Mouse (Mus musculus): ENCODE results near the gene Fbxw8. TPM values are rescaled to one million over a fixed set of nuclear protein-coding genes. Genes with fewer than 3 reads are reported as not detected.
A peak's percentile ranks its signal among the peaks of the same experiment; 100 is the strongest.

The Fbxw8 gene
- polyA plus RNA-seq, 1 experiment from 2014 or later = 7.1 TPM

DNA sequence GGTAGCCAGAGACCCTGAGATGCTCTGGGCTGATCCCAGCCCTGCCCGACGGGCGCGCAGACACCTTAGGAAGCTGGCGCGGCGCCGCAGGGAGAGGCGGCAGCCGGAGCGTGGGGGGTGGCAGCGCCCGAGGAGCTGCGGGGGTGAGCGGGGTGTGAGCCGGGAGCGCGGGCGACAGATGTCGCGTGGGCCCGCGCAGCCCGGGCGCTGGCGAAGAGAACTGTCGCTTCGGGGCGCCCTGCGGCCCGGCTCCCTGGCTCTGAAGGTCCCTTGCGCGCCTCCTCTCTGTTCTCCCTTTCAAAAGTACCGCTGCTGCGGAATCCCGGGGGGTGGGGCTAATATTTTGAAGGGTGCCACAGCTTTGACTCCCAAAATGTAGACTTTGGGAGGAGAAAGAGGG lies 16.4 kb upstream of the Fbxw8 start:
- no peak overlapping the region for H3K27ac ChIP-seq (ENCODE audit: low read depth)
- peaks cover 4% of the 10 kb centered on the region; the same call in 1 of the 2 replicates for H3K9me3 ChIP-seq (ENCODE audit: low read length)
- ATAC-seq (no peak), DNase-seq (no peak)
- under 1% methylated on average over 36 of the region's 36 CpGs for WGBS (ENCODE audit: insufficient replicate concordance)
- H3K4me3 ChIP-seq (ENCODE audit: low read depth, low read length) = peak overlapping the region; percentile 42
- H3K27me3 ChIP-seq (ENCODE audit: insufficient read depth, low read length) = peaks cover 75% of the 10 kb centered on the region
- peak overlapping the region; percentile 69 for H3K4me2 ChIP-seq (ENCODE audit: low read depth, low read length)
- peaks cover 13% of the 10 kb centered on the region for H3K4me1 ChIP-seq (ENCODE audit: insufficient read depth)
- H3K36me3 ChIP-seq (replicated peaks; ENCODE audit: insufficient read depth, low read length) = no peaks in the 10 kb centered on the region
- no peak for TF ChIP-seq CTCF (IDR thresholded peaks at IDR 0.05; ENCODE audit: low read depth)
- H3K9ac ChIP-seq (replicated peaks) = no peak overlapping the region

DNA sequence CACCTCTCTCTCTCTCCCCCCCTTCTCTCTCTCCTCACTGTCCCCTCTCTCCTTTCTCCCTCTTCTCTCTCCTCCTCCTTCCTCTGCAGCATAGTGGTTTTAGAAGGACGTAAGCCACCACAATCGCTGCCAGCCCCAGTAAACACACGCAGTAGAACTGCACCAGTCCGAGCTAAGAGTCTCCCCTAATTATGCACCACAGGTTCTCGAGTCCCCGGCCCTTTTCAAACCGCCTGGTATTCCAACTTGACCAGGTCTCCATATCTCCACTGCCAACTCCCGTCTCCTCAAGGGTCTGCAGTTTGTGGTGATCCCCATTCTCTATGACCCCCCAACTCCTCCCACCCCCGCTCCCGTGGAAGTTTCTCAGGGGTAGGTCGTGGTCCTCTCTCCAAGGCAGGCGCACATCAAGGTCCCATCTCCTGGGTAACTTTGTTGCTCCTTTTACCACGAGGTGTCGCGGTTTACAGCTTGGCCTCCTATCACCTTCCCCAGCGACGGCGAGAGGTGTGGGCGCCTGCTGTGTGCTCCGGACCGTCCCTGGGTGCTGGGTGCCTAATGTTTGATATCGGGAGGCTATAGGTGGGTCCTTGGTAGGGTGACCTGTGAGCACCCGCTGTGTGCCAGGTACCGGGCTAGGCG lies 15.7 kb upstream of the Fbxw8 start:
- Histone ChIP-seq H3K36me3 (replicated peaks; ENCODE audit: insufficient read depth, low read length) (no peaks in the 10 kb centered on the region), H3K4me2 (ENCODE audit: low read depth, low read length) (peak overlapping the region; percentile 69), H3K9ac (replicated peaks) (no peak overlapping the region), H3K4me1 (ENCODE audit: insufficient read depth) (peaks cover 13% of the 10 kb centered on the region), H3K4me3 (ENCODE audit: low read depth, low read length) (peak overlapping the region; percentile 42; the same call in 1 of the 2 replicates), H3K27ac (ENCODE audit: low read depth) (no peak overlapping the region), H3K27me3 (ENCODE audit: insufficient read depth, low read length) (peaks cover 75% of the 10 kb centered on the region), H3K9me3 (ENCODE audit: low read length) (peaks cover 4% of the 10 kb centered on the region; the same call in 1 of the 2 replicates)
- DNase-seq (peak; percentile 24), ATAC-seq (no peak)
- 2% methylated on average over 25 of the region's 25 CpGs for WGBS (ENCODE audit: insufficient replicate concordance)
- peak; percentile 34 for TF ChIP-seq CTCF (IDR thresholded peaks at IDR 0.05; ENCODE audit: low read depth)
- TF ChIP-seq EP300 (IDR thresholded peaks at IDR 0.05; ENCODE audit: low read depth) = no peak

DNA sequence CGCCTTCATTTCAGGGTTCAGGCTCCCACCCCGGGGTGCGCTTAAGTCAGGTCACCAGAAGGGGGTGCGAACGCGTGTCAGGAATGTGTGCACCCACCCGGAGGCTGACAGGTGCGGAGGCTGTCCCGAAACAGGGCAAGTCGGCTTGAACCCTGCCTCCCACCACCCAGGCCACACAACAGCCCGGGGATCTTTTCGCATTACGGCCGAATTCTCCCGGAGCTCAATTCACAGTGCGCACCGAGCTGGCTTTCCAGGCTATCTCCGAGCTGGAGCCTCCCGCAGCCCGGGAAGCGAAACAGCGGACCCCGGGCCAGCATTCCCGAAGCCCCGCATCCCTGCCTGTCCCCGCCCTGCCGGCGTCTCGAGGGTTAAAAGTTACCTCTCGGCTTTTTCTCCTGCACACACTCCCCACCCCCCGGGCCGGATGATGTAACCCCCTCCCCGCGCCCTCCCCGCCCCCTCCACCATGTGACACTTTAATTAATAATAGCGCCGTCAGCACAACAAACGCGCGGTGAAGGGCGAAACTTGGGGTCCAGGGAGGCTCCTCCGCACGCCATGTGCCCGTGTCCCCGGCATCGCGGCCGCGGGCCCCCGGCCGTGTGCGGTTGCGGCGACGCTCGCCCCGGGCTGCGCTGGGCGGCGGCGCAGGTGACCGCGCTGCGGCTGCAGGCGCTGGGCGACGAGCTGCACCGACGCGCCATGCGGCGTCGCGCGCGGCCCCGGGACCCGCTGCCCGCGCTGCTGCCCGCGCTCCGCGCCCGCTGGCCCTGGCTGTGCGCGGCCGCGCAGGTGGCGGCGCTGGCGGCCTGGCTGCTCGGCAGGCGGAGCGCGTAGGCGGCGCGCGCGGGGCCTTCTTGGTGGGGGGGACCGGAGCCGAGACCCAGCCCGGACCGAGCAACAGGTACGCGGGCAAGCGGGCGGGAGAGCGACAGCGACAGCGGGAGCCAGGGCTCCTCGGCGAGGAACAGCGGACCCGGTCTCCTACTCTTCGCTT lies 14.3 kb upstream of the Fbxw8 start:
- no peak overlapping the region for H3K9ac ChIP-seq (replicated peaks)

DNA sequence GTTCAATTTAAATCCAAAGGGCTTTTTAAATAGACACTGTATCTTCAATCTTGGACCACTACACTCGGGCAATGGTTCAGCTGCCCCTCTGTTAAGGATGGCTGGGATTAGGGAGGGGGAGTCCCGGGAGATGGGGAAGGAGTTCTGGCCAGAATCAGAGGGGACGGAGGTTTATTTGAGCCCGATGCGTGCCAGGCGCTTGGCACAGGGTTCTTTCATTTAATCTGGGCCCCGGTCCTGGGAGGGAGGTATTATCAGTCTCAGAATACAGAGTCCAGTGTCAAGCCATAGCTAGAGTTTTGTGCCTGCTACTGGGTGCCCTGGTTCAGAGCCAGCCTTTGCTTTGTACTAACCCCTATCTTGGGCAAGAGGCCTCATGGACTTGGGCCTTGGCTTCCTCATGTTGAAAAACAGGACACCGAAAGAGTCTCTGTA lies 12.3 kb upstream of the Fbxw8 start:
- no peak overlapping the region for H3K4me2 ChIP-seq (ENCODE audit: low read depth, low read length)
- WGBS (ENCODE audit: insufficient replicate concordance) = 63% methylated on average over 8 of the region's 8 CpGs
- no peak overlapping the region for H3K9ac ChIP-seq (replicated peaks)
- peaks cover 13% of the 10 kb centered on the region for H3K4me1 ChIP-seq (ENCODE audit: insufficient read depth)
- no peak overlapping the region for H3K4me3 ChIP-seq (ENCODE audit: low read depth, low read length)
- H3K27ac ChIP-seq (ENCODE audit: low read depth) = no peak overlapping the region
- DNase-seq (no peak), ATAC-seq (no peak)
- H3K36me3 ChIP-seq (replicated peaks; ENCODE audit: insufficient read depth, low read length) = no peaks in the 10 kb centered on the region
- TF ChIP-seq EP300 (IDR thresholded peaks at IDR 0.05; ENCODE audit: low read depth) (no peak), CTCF (IDR thresholded peaks at IDR 0.05; ENCODE audit: low read depth) (no peak)
- peaks cover 56% of the 10 kb centered on the region for H3K27me3 ChIP-seq (ENCODE audit: insufficient read depth, low read length)
- H3K9me3 ChIP-seq (ENCODE audit: low read length) = no peaks in the 10 kb centered on the region

More for the DNA sequence above, 14.3 kb upstream of the Fbxw8 start:
- TF ChIP-seq CTCF (IDR thresholded peaks at IDR 0.05; ENCODE audit: low read depth) (no peak), EP300 (IDR thresholded peaks at IDR 0.05; ENCODE audit: low read depth) (no peak)
- Histone ChIP-seq H3K4me3 (ENCODE audit: low read depth, low read length) (peak overlapping the region; percentile 24), H3K4me1 (ENCODE audit: insufficient read depth) (peaks cover 13% of the 10 kb centered on the region), H3K27ac (ENCODE audit: low read depth) (no peak overlapping the region), H3K9me3 (ENCODE audit: low read length) (no peaks in the 10 kb centered on the region), H3K36me3 (replicated peaks; ENCODE audit: insufficient read depth, low read length) (no peaks in the 10 kb centered on the region), H3K27me3 (ENCODE audit: insufficient read depth, low read length) (peaks cover 68% of the 10 kb centered on the region), H3K4me2 (ENCODE audit: low read depth, low read length) (peak overlapping the region; percentile 72)
- ATAC-seq = peak; percentile 29; the same call in 1 of the 2 replicates
- DNase-seq = peak; percentile 28
- 2% methylated on average over 88 of the region's 117 CpGs for WGBS (ENCODE audit: insufficient replicate concordance)

DNA sequence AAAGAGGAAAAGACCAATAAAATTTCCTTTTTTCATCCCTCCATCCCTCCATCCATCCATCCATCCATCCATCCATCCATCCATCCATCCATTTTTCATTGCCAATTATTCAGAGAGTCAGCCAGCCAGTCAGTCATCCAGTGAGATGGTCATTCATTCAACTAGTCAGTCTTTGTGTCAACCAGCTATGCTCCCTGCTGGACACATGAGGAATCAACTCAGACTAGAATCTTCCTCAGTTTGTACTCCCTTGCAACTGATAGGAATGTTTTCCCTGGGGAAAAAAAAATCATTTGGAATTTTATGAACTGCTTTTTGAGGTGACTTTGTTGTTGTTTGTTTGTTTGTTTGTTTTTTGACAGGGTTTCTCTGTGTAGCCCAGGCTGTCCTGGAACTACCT lies 10.2 kb upstream of the Fbxw8 start:
- TF ChIP-seq EP300 (IDR thresholded peaks at IDR 0.05; ENCODE audit: low read depth) = no peak
- peak; percentile 23; the same call in 1 of the 2 replicates for TF ChIP-seq CTCF (IDR thresholded peaks at IDR 0.05; ENCODE audit: low read depth)
- Histone ChIP-seq H3K36me3 (replicated peaks; ENCODE audit: insufficient read depth, low read length) (no peaks in the 10 kb centered on the region), H3K4me2 (ENCODE audit: low read depth, low read length) (no peak overlapping the region), H3K9me3 (ENCODE audit: low read length) (no peaks in the 10 kb centered on the region), H3K9ac (replicated peaks) (no peak overlapping the region), H3K27ac (ENCODE audit: low read depth) (no peak overlapping the region), H3K4me3 (ENCODE audit: low read depth, low read length) (no peak overlapping the region), H3K4me1 (ENCODE audit: insufficient read depth) (peaks cover 6% of the 10 kb centered on the region), H3K27me3 (ENCODE audit: insufficient read depth, low read length) (peaks cover 47% of the 10 kb centered on the region)
- ATAC-seq (no peak), DNase-seq (no peak)

DNA sequence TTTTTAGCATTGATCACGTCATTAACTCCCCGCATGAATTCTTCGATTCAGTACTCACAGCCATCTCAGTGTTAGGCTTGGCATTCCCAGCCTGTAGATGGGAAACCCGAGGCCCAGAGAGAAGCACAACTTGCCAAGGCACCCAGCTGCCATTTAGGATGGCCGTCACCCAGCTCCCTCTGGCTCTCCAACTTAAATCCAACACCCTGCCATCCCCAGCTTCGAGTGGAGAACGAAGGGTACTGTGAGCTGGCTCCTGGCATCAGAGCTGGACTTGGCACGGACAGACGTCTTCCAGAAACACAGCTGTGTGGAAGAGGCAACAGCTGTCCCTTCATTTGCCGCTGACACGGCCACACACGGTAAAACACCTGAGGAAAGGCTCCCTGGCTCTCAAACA lies 9.3 kb upstream of the Fbxw8 start, which contains the start of gene Hrk:
Hrk (plus strand) TSS at position 68 of the 400 bp plus-strand sequence.
- H3K4me3 ChIP-seq (ENCODE audit: low read depth, low read length) = no peak within 1 kb of the TSS
- DNase-seq (no peak), ATAC-seq (no peak)
- H3K4me1 ChIP-seq (ENCODE audit: insufficient read depth) = peaks cover 2% of the 10 kb centered on the region
- H3K9me3 ChIP-seq (ENCODE audit: low read length) = no peaks in the 10 kb centered on the region
- H3K36me3 ChIP-seq (replicated peaks; ENCODE audit: insufficient read depth, low read length) = no peaks in the 10 kb centered on the region
- H3K27me3 ChIP-seq (ENCODE audit: insufficient read depth, low read length) = peaks cover 40% of the 10 kb centered on the region
- no peak within 1 kb of the TSS for H3K9ac ChIP-seq (replicated peaks)
- 64% methylated on average over 12 of the region's 12 CpGs for WGBS (ENCODE audit: insufficient replicate concordance)
- H3K27ac ChIP-seq (ENCODE audit: low read depth) = no peak within 1 kb of the TSS
- H3K4me2 ChIP-seq (ENCODE audit: low read depth, low read length) = no peak within 1 kb of the TSS
- TF ChIP-seq EP300 (IDR thresholded peaks at IDR 0.05; ENCODE audit: low read depth) (no peak), CTCF (IDR thresholded peaks at IDR 0.05; ENCODE audit: low read depth) (no peak)
